Mouse (Mus musculus): ENCODE measurements around the gene Celf1. TPM values are rescaled to one million over a fixed set of nuclear protein-coding genes. Genes with fewer than 3 reads are reported as not detected.

Gene Celf1
- polyA plus RNA-seq, 1 experiment from 2014 or later = 68.0 TPM

- peak overlapping the region; percentile 93 for H3K4me2 ChIP-seq
- H3K27ac ChIP-seq (ENCODE audit: low read depth) = peak overlapping the region; percentile 94
- WGBS = 11% methylated on average over 16 of the region's 16 CpGs
- DNase-seq = peak; percentile 61
- no peaks in the 10 kb centered on the region for H3K27me3 ChIP-seq (ENCODE audit: insufficient read depth, low read length)
- no peaks in the 10 kb centered on the region for H3K9me3 ChIP-seq (ENCODE audit: low read depth, low read length)
- H3K4me1 ChIP-seq (ENCODE audit: insufficient read depth) = peaks cover 16% of the 10 kb centered on the region; the same call in 1 of the 2 replicates
- no peak for TF ChIP-seq CTCF (IDR thresholded peaks at IDR 0.05; ENCODE audit: low read depth)
- H3K4me3 ChIP-seq (ENCODE audit: low read depth, low read length) = peak overlapping the region; percentile 77
- ATAC-seq (ENCODE audit: insufficient read depth) = peak; percentile 5; the same call in 1 of the 2 replicates
- H3K36me3 ChIP-seq (ENCODE audit: insufficient read depth) = peaks cover 15% of the 10 kb centered on the region
- H3K9ac ChIP-seq = peak overlapping the region; percentile 94
These were observed 22.0 kb upstream of the Celf1 start for GRCm38 (mm10) chr2:90917999-90918698.

- no peaks in the 10 kb centered on the region for H3K36me3 ChIP-seq (ENCODE audit: insufficient read depth)
- H3K4me1 ChIP-seq (ENCODE audit: insufficient read depth) = peaks cover 6% of the 10 kb centered on the region; the same call in 1 of the 2 replicates
- no peak for TF ChIP-seq CTCF (IDR thresholded peaks at IDR 0.05; ENCODE audit: low read depth)
- no peak overlapping the region for H3K4me2 ChIP-seq
- ATAC-seq (ENCODE audit: insufficient read depth) = no peak
- H3K9me3 ChIP-seq (ENCODE audit: low read depth, low read length) = no peaks in the 10 kb centered on the region
- no peaks in the 10 kb centered on the region for H3K27me3 ChIP-seq (ENCODE audit: insufficient read depth, low read length)
- WGBS = 64% methylated on average over 1 of the region's 1 CpGs
- H3K27ac ChIP-seq (ENCODE audit: low read depth) = no peak overlapping the region
- DNase-seq = no peak
- H3K9ac ChIP-seq = no peak overlapping the region
- H3K4me3 ChIP-seq (ENCODE audit: low read depth, low read length) = no peak overlapping the region
These were observed 19.0 kb upstream of the Celf1 start for GRCm38 (mm10) chr2:90921178-90921577.

DNA sequence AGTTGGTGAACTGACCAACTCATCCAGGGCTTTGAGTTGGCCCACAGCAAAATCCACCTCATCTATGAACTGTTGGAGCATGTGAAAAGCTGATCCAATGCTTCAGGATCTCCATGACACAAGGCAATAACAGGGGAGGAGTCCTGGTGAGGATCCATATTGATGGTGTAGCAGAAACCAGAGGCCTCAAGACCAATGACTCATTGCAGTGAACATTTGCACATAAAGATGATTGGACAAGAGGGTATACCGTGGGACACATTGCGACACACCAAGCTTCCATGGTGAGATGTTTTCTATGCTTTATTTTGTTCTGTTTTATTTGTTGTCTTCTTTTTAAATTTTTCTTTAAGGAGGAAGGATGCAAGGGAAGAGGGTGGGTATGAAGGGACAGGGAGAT, 17.5 kb upstream of the Celf1 start:
- Histone ChIP-seq H3K4me2 (no peak overlapping the region), H3K27ac (ENCODE audit: low read depth) (no peak overlapping the region), H3K9ac (no peak overlapping the region), H3K4me3 (ENCODE audit: low read depth, low read length) (no peak overlapping the region), H3K9me3 (ENCODE audit: low read depth, low read length) (no peaks in the 10 kb centered on the region), H3K4me1 (ENCODE audit: insufficient read depth) (no peaks in the 10 kb centered on the region), H3K36me3 (ENCODE audit: insufficient read depth) (no peaks in the 10 kb centered on the region), H3K27me3 (ENCODE audit: insufficient read depth, low read length) (no peaks in the 10 kb centered on the region)
- ATAC-seq (ENCODE audit: insufficient read depth) (no peak), DNase-seq (no peak)
- WGBS = 94% methylated on average over 2 of the region's 2 CpGs
- no peak for TF ChIP-seq CTCF (IDR thresholded peaks at IDR 0.05; ENCODE audit: low read depth)

DNA sequence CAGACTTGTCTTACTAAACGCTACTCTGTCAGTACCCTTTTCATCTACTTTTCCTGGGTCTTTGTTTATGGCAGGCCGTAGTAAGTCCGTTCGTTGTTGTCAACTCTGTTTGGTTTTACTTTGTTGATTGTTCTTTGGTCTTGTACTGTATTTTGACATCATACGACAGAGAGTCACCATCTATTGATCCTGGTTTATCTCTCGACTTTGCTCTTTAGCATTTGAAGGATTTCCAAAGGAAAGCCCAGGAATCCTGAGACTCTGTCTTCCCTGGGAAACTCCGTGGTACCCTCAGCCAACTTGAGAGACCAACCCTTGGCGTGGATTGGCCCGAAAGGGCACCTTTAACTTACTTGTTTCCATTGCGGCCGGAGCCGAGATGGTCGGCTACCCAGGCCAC, 11.6 kb upstream of the Celf1 start:
- H3K4me2 ChIP-seq = no peak overlapping the region
- no peak for DNase-seq
- H3K9me3 ChIP-seq (ENCODE audit: low read depth, low read length) = no peaks in the 10 kb centered on the region
- H3K36me3 ChIP-seq (ENCODE audit: insufficient read depth) = no peaks in the 10 kb centered on the region
- no peak for TF ChIP-seq CTCF (IDR thresholded peaks at IDR 0.05; ENCODE audit: low read depth)
- no peaks in the 10 kb centered on the region for H3K4me1 ChIP-seq (ENCODE audit: insufficient read depth)
- ATAC-seq (ENCODE audit: insufficient read depth) = no peak
- no peaks in the 10 kb centered on the region for H3K27me3 ChIP-seq (ENCODE audit: insufficient read depth, low read length)
- no peak overlapping the region for H3K27ac ChIP-seq (ENCODE audit: low read depth)
- no peak overlapping the region for H3K4me3 ChIP-seq (ENCODE audit: low read depth, low read length)
- no peak overlapping the region for H3K9ac ChIP-seq
- 81% methylated on average over 13 of the region's 13 CpGs for WGBS

DNA sequence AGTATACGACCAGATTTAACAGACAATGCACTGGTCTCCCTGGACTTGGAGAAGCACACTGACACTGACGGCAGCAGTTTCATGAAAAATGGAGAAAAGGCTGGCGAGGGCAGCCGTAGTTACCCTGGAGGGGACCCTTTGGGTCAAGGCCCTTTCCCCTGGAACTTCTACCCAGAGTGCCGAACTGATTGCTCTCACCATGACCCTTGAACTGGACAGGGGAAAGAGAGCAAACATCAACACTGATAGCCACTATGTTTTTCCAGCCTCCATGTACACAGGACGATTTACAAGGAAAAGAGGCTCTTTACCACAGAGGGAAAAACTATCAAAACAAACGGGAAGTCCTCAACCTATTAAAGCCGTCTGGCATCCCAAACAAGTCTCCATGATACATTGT, 8.4 kb upstream of the Celf1 start:
- H3K9me3 ChIP-seq (ENCODE audit: low read depth, low read length) = no peaks in the 10 kb centered on the region
- no peaks in the 10 kb centered on the region for H3K27me3 ChIP-seq (ENCODE audit: insufficient read depth, low read length)
- no peaks in the 10 kb centered on the region for H3K36me3 ChIP-seq (ENCODE audit: insufficient read depth)
- ATAC-seq (ENCODE audit: insufficient read depth) (no peak), DNase-seq (no peak)
- no peak for TF ChIP-seq CTCF (IDR thresholded peaks at IDR 0.05; ENCODE audit: low read depth)
- no peak overlapping the region for H3K9ac ChIP-seq
- no peak overlapping the region for H3K4me3 ChIP-seq (ENCODE audit: low read depth, low read length)
- no peaks in the 10 kb centered on the region for H3K4me1 ChIP-seq (ENCODE audit: insufficient read depth)
- WGBS = 35% methylated on average over 8 of the region's 8 CpGs
- no peak overlapping the region for H3K27ac ChIP-seq (ENCODE audit: low read depth)
- no peak overlapping the region for H3K4me2 ChIP-seq

DNA sequence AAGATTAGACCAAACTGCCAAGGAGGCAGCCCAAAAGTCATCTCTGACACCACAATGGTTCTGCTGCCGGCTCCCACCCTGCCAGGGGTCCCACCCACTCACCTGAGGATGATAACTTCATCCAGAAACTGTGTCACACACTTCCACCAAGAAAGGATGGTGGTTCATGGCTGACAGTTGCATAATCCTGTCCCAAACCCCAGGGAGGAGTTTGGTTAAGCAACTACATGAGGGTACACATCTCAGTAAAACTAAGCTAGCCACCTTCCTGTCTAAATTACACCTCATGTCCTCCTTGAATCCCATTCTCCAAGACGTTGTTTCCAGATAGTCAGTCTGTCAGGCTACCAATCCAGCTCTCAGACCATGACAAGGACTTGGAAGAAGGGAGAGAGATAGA, 7.9 kb upstream of the Celf1 start:
- DNase-seq = no peak
- Histone ChIP-seq H3K27ac (ENCODE audit: low read depth) (no peak overlapping the region), H3K4me1 (ENCODE audit: insufficient read depth) (no peaks in the 10 kb centered on the region), H3K9ac (no peak overlapping the region), H3K36me3 (ENCODE audit: insufficient read depth) (no peaks in the 10 kb centered on the region), H3K9me3 (ENCODE audit: low read depth, low read length) (no peaks in the 10 kb centered on the region), H3K4me2 (no peak overlapping the region), H3K27me3 (ENCODE audit: insufficient read depth, low read length) (no peaks in the 10 kb centered on the region), H3K4me3 (ENCODE audit: low read depth, low read length) (no peak overlapping the region)
- 45% methylated on average over 2 of the region's 2 CpGs for WGBS
- ATAC-seq (ENCODE audit: insufficient read depth) = no peak
- TF ChIP-seq CTCF (IDR thresholded peaks at IDR 0.05; ENCODE audit: low read depth) = no peak

GRCm38 (mm10) chr2:90938362-90938761, 1.8 kb upstream of the Celf1 start:
- WGBS = 63% methylated on average over 3 of the region's 3 CpGs
- H3K9me3 ChIP-seq (ENCODE audit: low read depth, low read length) = no peaks in the 10 kb centered on the region
- no peak overlapping the region for H3K4me2 ChIP-seq
- no peak overlapping the region for H3K9ac ChIP-seq
- no peak overlapping the region for H3K27ac ChIP-seq (ENCODE audit: low read depth)
- TF ChIP-seq CTCF (IDR thresholded peaks at IDR 0.05; ENCODE audit: low read depth) = no peak
- DNase-seq (no peak), ATAC-seq (ENCODE audit: insufficient read depth) (no peak)
- H3K36me3 ChIP-seq (ENCODE audit: insufficient read depth) = no peaks in the 10 kb centered on the region
- H3K4me1 ChIP-seq (ENCODE audit: insufficient read depth) = peaks cover 16% of the 10 kb centered on the region
- no peak overlapping the region for H3K4me3 ChIP-seq (ENCODE audit: low read depth, low read length)
- H3K27me3 ChIP-seq (ENCODE audit: insufficient read depth, low read length) = no peaks in the 10 kb centered on the region

Data from lung, embryonic 14.5 days (tissue).